Mouse (Mus musculus) embryonic stem cell, embryonic (primary cell): ENCODE data around the gene Lbhd1.

Source experiments
- CTCF ChIA-PET, 4 experiments: fragments of 300-600 bp in 2 of 4; fragments of 350-600 bp in 2 of 4; sonication (Branson Sonifier 250); formaldehyde crosslinking; loops; one replicate each; lab custom pipeline; 2022; ENCODE audit warnings: inconsistent platforms in 2 of 4; lab: Charles Lee
- POLR2A ChIA-PET, 4 experiments: fragments of 300-600 bp in 2 of 4; fragments of 350-600 bp in 2 of 4; sonication (Branson Sonifier 250); formaldehyde crosslinking; loops; one replicate each; lab custom pipeline; 2022; ENCODE audit warnings: antibody characterized with exemption in 4 of 4, inconsistent platforms in 1 of 4; lab: Charles Lee

Lbhd1 gene

DNA sequence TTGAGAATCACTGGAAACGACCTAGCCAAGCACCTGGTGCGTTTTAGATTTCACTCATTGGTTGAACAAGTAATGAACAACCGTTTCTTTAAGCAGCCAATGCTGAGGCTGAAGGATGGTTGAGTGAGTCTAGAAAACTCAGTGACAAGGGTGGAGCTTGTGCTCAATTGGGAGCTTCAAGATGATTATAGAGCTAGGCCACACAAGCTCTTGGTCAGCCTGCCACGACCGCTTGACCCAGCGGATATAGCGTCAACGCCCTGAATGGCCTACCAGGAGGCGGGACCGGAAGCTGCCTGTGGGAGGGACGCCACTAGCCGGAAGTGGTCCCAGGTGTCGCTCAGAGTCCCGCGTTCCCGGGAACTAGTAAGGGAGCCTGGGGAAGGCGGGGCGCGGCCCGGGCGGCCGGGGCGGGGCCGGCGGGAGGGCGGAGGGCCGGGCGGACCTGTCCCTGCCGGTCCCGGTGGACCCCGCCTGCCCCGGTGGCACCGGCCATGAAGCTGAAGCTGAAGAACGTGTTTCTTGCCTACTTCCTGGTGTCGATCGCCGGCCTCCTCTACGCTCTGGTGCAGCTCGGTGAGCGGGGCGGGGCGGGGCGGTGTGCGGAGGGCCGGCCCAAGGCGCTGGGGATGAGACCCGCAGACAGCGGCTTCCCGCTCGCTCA is 36.7 kb downstream of the Lbhd1 start, which contains the start of gene B3gat3:
B3gat3 (plus strand) TSS at position 302 of the 664 bp plus-strand sequence.
- CTCF ChIA-PET, result interaction anchor here in 3 of 4 experiments (0.8 to 1.2 kb wide), 4 partner anchors 9 to 202 kb away, joined by 3 read pairs; partner anchors contain the start of genes Eml3 (in 1 of the 3) and Rom1 (in 1 of the 3)
- POLR2A ChIA-PET, result interaction anchor here (0.6 to 16.7 kb wide), 100 partner anchors 8 to 1438 kb away, joined by 3 to 191 read pairs (median 6); partner anchors contain the start of genes 1810009A15Rik (in 4 of the 4), Gm49416 (in 4 of the 4), Eef1g (in 3 of the 4) and Ganab (in 3 of the 4)

DNA sequence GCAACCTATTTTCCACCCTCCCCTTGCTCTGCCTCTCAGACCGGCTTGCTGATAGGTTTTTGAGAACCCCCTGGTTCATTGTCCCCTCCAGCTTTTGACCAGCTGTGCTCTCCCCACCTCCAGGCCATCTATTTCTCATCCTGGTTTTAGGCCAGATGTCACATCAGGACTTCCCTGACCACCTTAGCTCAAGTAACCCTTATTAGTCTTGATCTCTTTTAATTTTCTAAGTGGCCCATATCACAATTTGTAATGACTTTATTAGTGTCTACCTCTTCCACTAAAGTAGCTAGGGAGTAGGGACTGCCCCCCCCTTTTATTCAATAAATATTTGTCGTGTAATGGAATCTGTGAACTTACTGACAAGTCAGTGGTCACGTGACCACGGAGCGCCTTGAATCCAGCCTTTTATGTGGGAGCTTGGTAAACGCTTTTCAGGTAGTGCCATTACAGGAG is 37.3 kb downstream of the Lbhd1 start:
- ChIA-PET CTCF (interaction anchor here in 3 of 4 experiments (0.7 to 1.2 kb wide), 5 partner anchors 9 to 203 kb away, joined by 3 to 9 read pairs (median 3); partner anchors contain the start of genes Eml3 (in 1 of the 3) and Rom1 (in 1 of the 3)), POLR2A (interaction anchor here (0.6 to 16.7 kb wide), 86 partner anchors 8 to 1438 kb away, joined by 3 to 191 read pairs (median 6); partner anchors contain the start of genes 1810009A15Rik (in 4 of the 4), Gm49416 (in 4 of the 4), Eef1g (in 3 of the 4) and Eml3 (in 3 of the 4))

DNA sequence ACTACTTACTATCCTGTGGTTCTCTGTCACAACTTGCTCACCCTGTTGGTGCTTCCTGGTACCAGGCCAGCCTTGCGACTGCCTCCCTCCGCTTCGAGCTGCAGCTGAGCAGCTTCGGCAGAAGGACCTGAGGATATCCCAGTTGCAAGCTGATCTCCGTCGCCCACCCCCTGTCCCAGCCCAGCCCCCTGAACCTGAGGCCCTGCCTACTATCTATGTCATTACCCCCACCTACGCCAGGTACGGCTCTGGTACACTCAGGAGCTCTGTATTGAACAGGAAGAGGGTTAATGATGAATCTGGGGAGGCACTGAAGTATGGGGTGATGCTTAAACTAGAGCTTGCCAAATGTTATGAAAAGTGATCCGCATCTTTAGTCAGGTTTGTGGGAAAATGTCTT is 38.2 kb downstream of the Lbhd1 start:
- ChIA-PET POLR2A (interaction anchor here (0.6 to 16.7 kb wide), 43 partner anchors 8 to 206 kb away, joined by 3 to 191 read pairs (median 8); partner anchors contain the start of genes Eef1g (in 3 of the 4), 1810009A15Rik (in 2 of the 4), Eml3 (in 2 of the 4) and Ganab (in 2 of the 4)), CTCF (interaction anchor here in 2 of 4 experiments (0.7 to 1.2 kb wide), 4 partner anchors 18 to 1288 kb away, joined by 3 to 9 read pairs (median 4); no protein-coding TSS in a partner anchor)

DNA sequence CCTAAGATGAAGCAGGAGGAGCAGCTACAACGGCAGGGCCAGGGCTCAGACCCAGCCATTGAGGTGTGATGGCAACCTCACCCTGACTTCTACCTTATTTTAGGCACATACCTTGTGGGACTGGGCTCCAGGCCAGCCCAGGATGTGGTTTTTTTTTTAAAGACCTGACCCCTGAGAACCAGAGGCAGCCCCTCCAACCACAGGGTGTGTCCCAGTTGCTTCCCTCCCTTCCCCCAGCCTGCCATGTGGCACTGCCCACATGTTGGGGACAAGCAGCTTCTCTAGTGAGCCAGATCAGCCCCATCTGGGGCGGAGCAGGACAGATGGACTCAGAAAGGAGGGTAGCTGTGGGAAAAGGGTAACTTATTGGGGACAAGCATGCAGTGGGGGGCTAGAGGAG is 43.2 kb downstream of the Lbhd1 start:
- CTCF ChIA-PET, result no interaction called here
- POLR2A ChIA-PET, result interaction anchor here (0.5 to 16.7 kb wide), 15 partner anchors 8 to 199 kb away, joined by 3 to 191 read pairs (median 6); partner anchors contain the start of genes Mta2 (in 3 of the 4), 1810009A15Rik (in 2 of the 4), Gm49416 (in 2 of the 4) and Tut1 (in 2 of the 4)

DNA sequence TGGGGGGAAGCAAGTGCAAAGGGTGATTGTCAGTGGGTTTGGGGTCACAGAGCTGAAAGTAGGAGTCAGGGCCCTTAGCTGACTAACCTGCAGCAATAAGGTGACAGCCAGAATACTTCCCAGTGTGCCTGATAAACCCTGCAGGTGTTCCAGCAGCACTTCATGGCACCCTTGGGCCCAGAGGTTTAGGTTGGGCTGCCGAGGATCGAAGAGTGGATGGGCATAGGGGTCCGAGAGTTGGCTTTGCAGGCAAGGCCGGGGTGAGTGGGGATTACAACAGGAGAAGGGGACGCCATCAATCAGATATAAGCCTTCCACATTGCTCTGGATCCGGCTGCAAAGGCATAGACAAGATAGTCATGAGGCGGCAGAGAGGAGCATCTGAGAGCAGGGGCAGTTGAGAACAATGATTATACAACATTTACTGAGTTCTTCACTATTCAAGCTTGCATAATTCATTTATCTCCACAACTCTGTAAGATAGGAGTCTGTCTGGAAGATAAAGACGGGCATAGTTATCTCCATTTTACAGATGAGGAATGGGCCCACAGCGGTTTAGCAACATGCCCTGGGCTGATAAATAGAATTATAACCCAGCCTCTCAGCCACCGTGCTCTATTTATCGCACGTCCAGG is 44.5 kb downstream of the Lbhd1 start:
- ChIA-PET POLR2A (interaction anchor here in 3 of 4 experiments (0.6 to 16.7 kb wide), 12 partner anchors 9 to 1597 kb away, joined by 3 to 191 read pairs (median 8); partner anchors contain the start of genes Mta2 (in 2 of the 3), 1810009A15Rik (in 1 of the 3), Cpsf7 (in 1 of the 3) and Ganab (in 1 of the 3)), CTCF (no interaction called here)

DNA sequence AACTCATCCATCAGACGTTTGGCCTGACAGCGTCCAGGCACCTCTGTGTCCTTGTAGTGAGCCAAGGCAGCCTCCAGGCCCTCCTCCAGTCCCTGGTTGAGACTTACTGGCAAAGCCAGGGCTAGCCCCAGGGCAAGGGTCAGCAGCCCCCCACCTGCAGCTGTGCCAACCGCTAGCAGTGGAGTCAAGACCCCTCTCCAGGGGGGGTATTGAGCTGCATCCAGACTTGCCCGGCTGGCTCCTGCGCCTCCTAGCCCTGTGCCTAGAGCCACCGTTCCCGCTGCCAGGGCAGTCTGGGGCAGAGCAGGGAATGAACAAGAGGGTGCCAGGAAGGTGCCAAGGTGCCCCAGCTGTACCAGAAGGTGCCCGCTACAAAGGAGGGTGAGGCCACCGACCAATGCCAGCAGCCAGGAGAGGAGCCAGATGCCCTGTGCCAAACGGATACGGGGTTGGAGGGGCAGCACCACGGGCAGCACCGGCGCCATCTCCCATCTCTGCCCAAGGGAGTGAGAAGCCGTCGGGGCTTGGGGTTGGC is 45.2 kb downstream of the Lbhd1 start:
- ChIA-PET CTCF (interaction anchor here in 1 of 4 experiments (1.0 to 1.5 kb wide), 2 partner anchors 8 to 13 kb away, joined by 3 to 5 read pairs; partner anchors contain the start of gene Mta2), POLR2A (interaction anchor here (0.6 to 16.7 kb wide), 36 partner anchors 8 to 1596 kb away, joined by 3 to 191 read pairs (median 4); partner anchors contain the start of genes Mta2 (in 3 of the 4), 1810009A15Rik (in 2 of the 4), B3gat3 (in 2 of the 4) and Eef1g (in 2 of the 4))

DNA sequence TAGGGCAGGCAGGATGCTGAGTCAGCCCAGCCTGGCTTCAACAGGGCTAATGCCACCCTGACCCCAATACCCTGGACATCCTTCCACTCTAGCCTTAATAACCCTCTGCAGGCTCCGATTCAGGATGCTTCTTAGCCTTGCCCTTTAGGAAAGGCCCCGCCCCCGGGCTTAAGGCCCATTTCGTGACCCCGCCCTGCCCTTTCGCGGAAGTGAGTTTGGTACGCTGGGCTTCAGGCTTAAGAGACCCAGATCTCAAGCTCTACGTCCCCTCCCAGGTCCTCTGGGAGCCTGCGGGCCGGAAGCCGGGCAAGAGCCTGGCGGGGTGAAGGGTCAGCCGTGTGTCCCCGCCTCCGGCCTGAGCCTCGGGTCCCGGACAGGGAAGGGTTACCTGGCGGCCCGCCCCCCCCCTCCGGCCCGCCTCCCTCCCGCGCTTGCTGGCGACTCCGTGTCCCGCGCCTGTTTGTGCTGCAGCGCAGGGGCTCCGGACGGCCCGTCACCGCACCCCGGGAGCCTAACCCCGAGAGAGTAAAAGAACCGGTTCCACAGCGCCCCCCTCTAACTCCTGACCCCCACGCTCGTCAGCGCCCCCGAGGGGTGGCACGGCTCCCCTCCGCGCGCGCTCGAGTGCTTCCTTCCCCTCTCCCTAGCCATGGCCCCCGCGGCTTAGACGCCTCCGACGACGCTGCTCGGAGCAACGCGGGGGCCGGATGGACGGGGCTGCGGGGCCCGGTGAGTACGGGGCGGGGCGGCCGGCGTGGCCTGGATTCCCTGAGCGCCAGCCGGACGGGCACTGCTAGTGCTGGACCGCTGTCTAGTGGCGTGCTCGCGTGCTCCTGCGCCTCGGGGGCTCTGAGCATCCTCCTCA is 45.9 kb downstream of the Lbhd1 start, which contains the start of the genes Rom1 and Eml3:
Rom1 (minus strand) TSS at position 133 of the 865 bp plus-strand sequence.
Eml3 (plus strand) TSS at position 329 of the 865 bp plus-strand sequence.
- ChIA-PET CTCF (interaction anchor here in 2 of 4 experiments (0.6 to 1.5 kb wide), 3 partner anchors 9 to 12 kb away, joined by 3 to 5 read pairs (median 3); partner anchors contain the start of gene Mta2 (in 1 of the 2)), POLR2A (interaction anchor here (0.6 to 16.7 kb wide), 44 partner anchors 8 to 213 kb away, joined by 3 to 191 read pairs (median 4); partner anchors contain the start of genes 1810009A15Rik (in 3 of the 4), Gm49416 (in 3 of the 4), Mta2 (in 3 of the 4) and B3gat3 (in 2 of the 4))

DNA sequence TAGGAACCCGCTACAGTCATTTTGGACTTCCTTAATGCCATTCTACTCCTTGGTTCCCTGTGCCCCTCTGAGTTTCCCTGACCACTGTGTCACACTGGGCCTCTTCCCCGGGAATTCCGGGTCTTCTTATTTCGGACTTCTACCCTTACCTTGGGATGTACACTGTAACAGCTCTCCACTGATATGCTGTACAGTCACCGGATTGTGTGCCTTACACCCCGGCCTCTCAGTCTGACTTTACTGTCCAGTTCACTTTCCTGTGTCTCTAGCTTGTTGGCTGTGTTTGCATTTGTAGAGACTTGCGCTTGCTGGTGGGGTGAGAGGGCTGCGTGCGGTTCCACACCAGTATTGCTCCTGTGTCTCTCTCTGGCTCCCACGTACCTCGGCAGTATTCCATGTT is 46.6 kb downstream of the Lbhd1 start:
- CTCF ChIA-PET, result interaction anchor here in 1 of 4 experiments (1.5 kb wide), 1 partner anchor 9 kb away, joined by 3 read pairs; no protein-coding TSS in a partner anchor
- POLR2A ChIA-PET, result interaction anchor here (0.6 to 16.7 kb wide), 38 partner anchors 10 to 1196 kb away, joined by 3 to 191 read pairs (median 5); partner anchors contain the start of genes Mta2 (in 3 of the 4), 1810009A15Rik (in 2 of the 4), B3gat3 (in 2 of the 4) and Eef1g (in 2 of the 4)

DNA sequence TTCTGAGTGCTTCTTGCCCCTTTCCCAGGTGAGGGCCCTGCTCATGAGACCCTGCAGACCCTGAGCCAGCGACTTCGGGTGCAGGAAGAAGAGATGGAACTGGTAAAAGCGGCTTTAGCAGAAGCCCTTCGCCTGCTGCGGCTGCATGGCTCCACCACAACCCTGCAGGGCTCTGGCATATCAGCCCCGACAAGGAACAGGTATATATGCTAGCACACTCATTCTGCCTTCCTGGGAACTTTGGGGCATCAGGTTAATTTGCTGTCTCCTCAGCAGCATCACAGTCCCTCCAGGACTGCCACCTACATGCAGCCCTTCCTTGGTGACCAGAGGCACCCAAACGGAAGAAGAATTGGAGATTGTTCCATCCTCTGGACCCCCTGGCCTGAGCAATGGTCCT is 47.2 kb downstream of the Lbhd1 start:
- POLR2A ChIA-PET, result interaction anchor here (0.6 to 16.7 kb wide), 35 partner anchors 9 to 1196 kb away, joined by 3 to 191 read pairs (median 4); partner anchors contain the start of genes Mta2 (in 3 of the 4), 1810009A15Rik (in 2 of the 4), B3gat3 (in 2 of the 4) and Eef1g (in 2 of the 4)
- CTCF ChIA-PET, result interaction anchor here in 1 of 4 experiments (0.5 kb wide), 1 partner anchor 28 kb away, joined by 4 read pairs; no protein-coding TSS in a partner anchor

DNA sequence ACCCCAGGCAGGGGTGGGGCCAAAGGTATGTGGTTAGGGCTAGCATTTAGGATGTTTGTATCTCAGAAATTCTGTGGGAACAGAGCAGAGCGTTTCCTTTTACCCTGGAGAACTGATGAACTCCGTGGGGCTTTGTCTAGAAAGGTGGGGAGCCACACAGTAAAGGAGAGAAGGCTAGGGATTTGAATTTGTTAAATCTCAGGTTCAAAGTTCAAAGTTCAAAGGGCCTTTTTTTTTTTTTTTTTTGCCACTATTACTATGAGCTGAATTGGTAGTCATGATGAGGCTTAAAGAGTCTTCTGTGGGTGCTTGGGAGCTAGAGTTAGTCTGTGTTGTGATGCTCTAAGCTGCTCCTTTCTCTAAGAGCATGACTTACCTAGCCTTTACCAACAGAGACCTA is 53.2 kb downstream of the Lbhd1 start:
- ChIA-PET CTCF (interaction anchor here in 1 of 4 experiments (0.6 to 1.1 kb wide), 2 partner anchors 9 to 146 kb away, joined by 3 read pairs; no protein-coding TSS in a partner anchor), POLR2A (interaction anchor here in 3 of 4 experiments (0.6 to 2.8 kb wide), 20 partner anchors 9 to 1097 kb away, joined by 3 to 18 read pairs (median 4); partner anchors contain the start of genes 1810009A15Rik (in 2 of the 3), Eef1g (in 2 of the 3), Gm49416 (in 2 of the 3) and Tut1 (in 2 of the 3))

DNA sequence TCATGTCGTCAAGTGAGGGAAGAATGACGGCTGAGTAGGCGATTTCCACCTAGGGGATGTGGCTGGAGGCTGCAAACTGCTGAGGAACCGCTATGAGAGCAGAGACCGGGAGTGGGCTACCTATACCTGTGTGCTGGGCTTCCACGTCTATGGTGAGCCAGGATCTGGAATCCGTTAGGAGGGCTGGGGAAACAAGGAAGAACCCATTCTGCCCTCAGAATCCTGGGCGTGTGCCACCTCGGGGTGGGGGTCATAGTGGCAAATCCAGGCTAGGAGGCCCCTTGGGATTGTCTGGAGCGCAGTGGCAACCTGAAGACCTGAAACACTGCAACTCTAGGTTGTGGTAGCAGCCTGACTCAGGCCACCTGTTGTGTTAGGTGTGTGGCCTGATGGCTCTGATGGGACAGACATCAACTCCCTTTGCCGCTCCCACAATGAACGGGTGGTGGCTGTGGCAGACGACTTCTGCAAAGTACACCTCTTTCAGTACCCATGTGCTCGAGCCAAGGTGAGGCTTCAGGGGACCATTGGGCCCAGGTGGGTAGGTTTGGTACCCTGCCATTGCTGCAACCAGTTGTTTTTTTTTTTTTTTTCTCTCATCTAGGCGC is 57.1 kb downstream of the Lbhd1 start:
- POLR2A ChIA-PET, result interaction anchor here in 3 of 4 experiments (0.6 to 11.3 kb wide), 60 partner anchors 10 to 1330 kb away, joined by 3 to 201 read pairs (median 6); partner anchors contain the start of genes 1810009A15Rik (in 3 of the 3), B3gat3 (in 3 of the 3), Gm49416 (in 3 of the 3) and Tut1 (in 3 of the 3)
- CTCF ChIA-PET, result interaction anchor here in 1 of 4 experiments (0.7 kb wide), 1 partner anchor 1121 kb away, joined by 4 read pairs; no protein-coding TSS in a partner anchor

DNA sequence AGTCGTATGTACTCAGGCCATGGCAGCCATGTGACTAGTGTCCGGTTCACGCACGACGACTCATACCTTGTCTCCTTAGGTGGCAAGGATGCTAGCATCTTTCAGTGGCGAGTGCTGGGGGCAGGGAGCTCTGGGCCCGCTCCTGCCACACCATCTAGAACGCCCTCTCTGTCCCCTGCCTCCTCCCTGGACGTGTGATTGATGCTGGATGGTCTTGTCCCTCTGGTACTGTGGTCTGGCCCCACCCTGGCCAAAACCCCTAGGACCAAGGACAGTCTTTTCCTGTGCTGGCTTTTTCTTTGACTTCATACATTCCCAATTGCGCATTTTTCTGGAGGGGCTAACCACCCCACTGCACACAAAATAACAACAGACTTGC is 57.6 kb downstream of the Lbhd1 start:
- CTCF ChIA-PET, result interaction anchor here in 1 of 4 experiments (0.6 to 1.3 kb wide), 3 partner anchors 12 to 221 kb away, joined by 3 to 7 read pairs (median 5); partner anchors contain the start of genes Eml3 and Rom1
- POLR2A ChIA-PET, result interaction anchor here (0.7 to 11.3 kb wide), 85 partner anchors 9 to 1207 kb away, joined by 3 to 201 read pairs (median 6); partner anchors contain the start of genes Tut1 (in 4 of the 4), 1810009A15Rik (in 3 of the 4), B3gat3 (in 3 of the 4) and Eef1g (in 3 of the 4)

DNA sequence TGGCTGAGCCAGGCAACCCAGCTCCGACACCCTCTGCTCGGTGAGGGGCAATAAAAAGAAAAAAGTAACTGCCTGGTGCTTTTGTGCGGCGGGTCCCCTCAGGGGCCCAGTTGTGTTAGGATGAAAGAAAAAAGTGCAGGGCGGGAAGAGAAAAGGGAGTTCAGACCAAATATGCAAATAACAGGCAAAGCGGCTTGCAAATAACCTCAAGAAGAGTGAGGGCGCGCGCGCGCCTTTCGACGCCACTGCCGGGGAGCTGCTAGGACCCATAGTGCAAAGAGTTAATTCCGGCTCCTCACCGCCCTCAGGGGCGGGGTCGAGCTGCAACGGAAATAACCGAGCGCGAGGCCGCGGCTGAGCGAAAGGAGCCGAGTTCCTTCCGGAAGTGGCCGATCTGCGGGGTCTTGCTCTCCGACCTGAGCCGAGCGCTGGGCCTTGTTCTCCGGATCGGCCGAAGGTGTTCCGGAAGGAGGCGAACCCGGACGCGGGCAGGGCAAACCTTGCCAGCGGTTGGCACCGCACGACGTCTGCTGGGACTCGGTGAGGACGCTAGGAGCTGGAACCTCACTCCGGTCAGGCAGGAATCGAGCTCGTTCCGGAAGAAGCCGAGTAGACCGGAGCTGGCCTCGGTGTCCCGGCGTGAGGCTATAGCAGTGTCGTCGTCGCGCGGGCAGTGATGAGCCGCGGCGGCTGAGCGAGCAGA is 58.1 kb downstream of the Lbhd1 start, which contains the start of gene Mta2:
Mta2 (plus strand) TSS at position 361 of the 703 bp plus-strand sequence.
- CTCF ChIA-PET, result interaction anchor here in 3 of 4 experiments (0.6 to 1.3 kb wide), 6 partner anchors 12 to 1587 kb away, joined by 3 to 7 read pairs (median 4); partner anchors contain the start of genes Eml3 (in 1 of the 3) and Rom1 (in 1 of the 3)
- POLR2A ChIA-PET, result interaction anchor here (0.6 to 11.3 kb wide), 109 partner anchors 9 to 1206 kb away, joined by 3 to 201 read pairs (median 6); partner anchors contain the start of genes Tut1 (in 4 of the 4), 1810009A15Rik (in 3 of the 4), B3gat3 (in 3 of the 4) and Eef1g (in 3 of the 4)
